Mouse (Mus musculus) neural tube, embryonic 15.5 days (tissue): ENCODE data around the gene Ubxn11. TPM values are rescaled to one million over a fixed set of nuclear protein-coding genes. Genes with fewer than 3 reads are reported as not detected.

Source experiments
- ATAC-seq: fragments of 200-750 bp; cut with Nextera tagmentation; 2 replicates; pipeline ENCODE4 v1.8.0; 2017; ENCODE audit warnings: mild to moderate bottlenecking, moderate TSS enrichment, moderate library complexity; ENCODE audit not compliant: low FRiP score
- H3K27ac ChIP-seq: fragments of 300-500 bp; sonication (generic); replicated peaks from 2 replicates; pipeline ENCODE4 v1.5.1; 2015; ENCODE audit warnings: mild to moderate bottlenecking, inconsistent platforms
- H3K27me3 ChIP-seq: fragments of 300-500 bp; sonication (generic); replicated peaks from 2 replicates; pipeline ENCODE4 v1.6.1; 2015; ENCODE audit warnings: inconsistent platforms
- H3K36me3 ChIP-seq: fragments of 300-500 bp; sonication (generic); 2 replicates; pipeline ENCODE4 v1.6.1; 2015; ENCODE audit warnings: inconsistent platforms
- H3K4me1 ChIP-seq: fragments of 300-500 bp; sonication (generic); 2 replicates; pipeline ENCODE4 v1.6.1; 2015; ENCODE audit warnings: inconsistent platforms
- H3K4me2 ChIP-seq: fragments of 300-500 bp; sonication (generic); 2 replicates; pipeline ENCODE4 v1.6.1; 2015; ENCODE audit warnings: inconsistent platforms, mild to moderate bottlenecking, moderate library complexity
- H3K4me3 ChIP-seq: fragments of 300-500 bp; sonication (generic); replicated peaks from 2 replicates; pipeline ENCODE4 v1.5.1; 2015; ENCODE audit warnings: mild to moderate bottlenecking, inconsistent platforms
- H3K9ac ChIP-seq: fragments of 300-500 bp; sonication (generic); replicated peaks from 2 replicates; pipeline ENCODE4 v1.6.1; 2015; ENCODE audit warnings: mild to moderate bottlenecking, inconsistent platforms
- H3K9me3 ChIP-seq: fragments of 300-500 bp; sonication (generic); replicated peaks from 2 replicates; pipeline ENCODE4 v1.6.1; 2016; ENCODE audit warnings: inconsistent platforms
- WGBS: fragments of 180-500 bp; shearing (Covaris S2); methylation state at CpG from one replicate; pipeline ENCODE4 v1.1.7; 2015; ENCODE audit warnings: mixed read lengths; 5-methylcytosine and 5-hydroxymethylcytosine counted together
- polyA plus RNA-seq: library from polyadenylated mRNA; unstranded; fragments of >200 nt; fragmentation: Nextera tagmentation; extraction: Ambion mirVana; gene quantifications from 2 replicates; pipeline ENCODE4 v1.2.1, GENCODE M21; 2015

Gene Ubxn11
- polyA plus RNA-seq, 1 experiment from 2014 or later = 19.4 TPM

GRCm38 (mm10) chr4:134092382-134093288 is 9.7 kb upstream of the Ubxn11 start:
- H3K4me2 ChIP-seq = no peak overlapping the region

GRCm38 (mm10) chr4:134094004-134094564 is 8.3 kb upstream of the Ubxn11 start:
- no peak overlapping the region for H3K27ac ChIP-seq
- H3K27me3 ChIP-seq = no peaks in the 10 kb centered on the region
- no peaks in the 10 kb centered on the region for H3K4me1 ChIP-seq
- no peak overlapping the region for H3K9ac ChIP-seq
- no peaks in the 10 kb centered on the region for H3K36me3 ChIP-seq
- H3K9me3 ChIP-seq = no peaks in the 10 kb centered on the region
- 89% methylated on average over 7 of the region's 7 CpGs for WGBS
- H3K4me3 ChIP-seq = no peak overlapping the region
- no peak overlapping the region for H3K4me2 ChIP-seq
- ATAC-seq = no peak

More at GRCm38 (mm10) chr4:134092382-134093288, 9.7 kb upstream of the Ubxn11 start:
- no peaks in the 10 kb centered on the region for H3K36me3 ChIP-seq
- no peaks in the 10 kb centered on the region for H3K27me3 ChIP-seq
- H3K9me3 ChIP-seq = no peaks in the 10 kb centered on the region
- WGBS = 75% methylated on average over 6 of the region's 6 CpGs
- no peak for ATAC-seq
- H3K9ac ChIP-seq = no peak overlapping the region
- H3K4me1 ChIP-seq = no peaks in the 10 kb centered on the region
- H3K27ac ChIP-seq = no peak overlapping the region
- no peak overlapping the region for H3K4me3 ChIP-seq

- Histone ChIP-seq H3K9ac (no peak within 1 kb of the TSS), H3K4me1 (no peaks in the 10 kb centered on the region), H3K27ac (no peak within 1 kb of the TSS), H3K4me3 (no peak within 1 kb of the TSS), H3K4me2 (no peak within 1 kb of the TSS), H3K9me3 (no peaks in the 10 kb centered on the region), H3K36me3 (no peaks in the 10 kb centered on the region), H3K27me3 (no peaks in the 10 kb centered on the region)
- 63% methylated on average over 3 of the region's 3 CpGs for WGBS
- no peak for ATAC-seq
Observed at GRCm38 (mm10) chr4:134094923-134095547, 7.3 kb upstream of the Ubxn11 start, which contains the start of gene Cd52. Cd52 (minus strand) TSS chr4:134095082.

GRCm38 (mm10) chr4:134096120-134096519 is 6.2 kb upstream of the Ubxn11 start:
- H3K4me2 ChIP-seq = no peak overlapping the region
- no peak for ATAC-seq
- WGBS = 88% methylated on average over 3 of the region's 3 CpGs
- no peaks in the 10 kb centered on the region for H3K27me3 ChIP-seq
- H3K36me3 ChIP-seq = no peaks in the 10 kb centered on the region
- H3K9ac ChIP-seq = no peak overlapping the region
- H3K4me1 ChIP-seq = no peaks in the 10 kb centered on the region
- H3K27ac ChIP-seq = no peak overlapping the region
- no peaks in the 10 kb centered on the region for H3K9me3 ChIP-seq
- H3K4me3 ChIP-seq = no peak overlapping the region

GRCm38 (mm10) chr4:134097015-134097608 is 5.3 kb upstream of the Ubxn11 start:
- H3K9ac ChIP-seq = no peak overlapping the region
- no peaks in the 10 kb centered on the region for H3K27me3 ChIP-seq
- no peaks in the 10 kb centered on the region for H3K9me3 ChIP-seq
- no peak overlapping the region for H3K27ac ChIP-seq
- no peak overlapping the region for H3K4me2 ChIP-seq
- 87% methylated on average over 5 of the region's 5 CpGs for WGBS
- H3K4me3 ChIP-seq = no peak overlapping the region
- H3K4me1 ChIP-seq = no peaks in the 10 kb centered on the region
- no peaks in the 10 kb centered on the region for H3K36me3 ChIP-seq
- ATAC-seq = no peak

- Histone ChIP-seq H3K4me1 (peaks cover 9% of the 10 kb centered on the region), H3K4me2 (no peak overlapping the region), H3K27ac (no peak overlapping the region), H3K36me3 (no peaks in the 10 kb centered on the region), H3K27me3 (no peaks in the 10 kb centered on the region), H3K9me3 (no peaks in the 10 kb centered on the region), H3K9ac (no peak overlapping the region), H3K4me3 (no peak overlapping the region)
- 78% methylated on average over 8 of the region's 8 CpGs for WGBS
- ATAC-seq = no peak
Observed at GRCm38 (mm10) chr4:134098628-134099027, 3.7 kb upstream of the Ubxn11 start.

GRCm38 (mm10) chr4:134100245-134100644 is 2.1 kb upstream of the Ubxn11 start:
- no peak overlapping the region for H3K4me3 ChIP-seq
- no peaks in the 10 kb centered on the region for H3K36me3 ChIP-seq
- no peak overlapping the region for H3K27ac ChIP-seq
- WGBS = 86% methylated on average over 4 of the region's 4 CpGs
- H3K27me3 ChIP-seq = no peaks in the 10 kb centered on the region
- H3K4me1 ChIP-seq = peaks cover 9% of the 10 kb centered on the region
- no peaks in the 10 kb centered on the region for H3K9me3 ChIP-seq
- H3K9ac ChIP-seq = no peak overlapping the region
- ATAC-seq = no peak
- no peak overlapping the region for H3K4me2 ChIP-seq

- no peaks in the 10 kb centered on the region for H3K9me3 ChIP-seq
- H3K9ac ChIP-seq = peak overlapping the region; percentile 77
- peaks cover 9% of the 10 kb centered on the region for H3K4me1 ChIP-seq
- 3% methylated on average over 21 of the region's 21 CpGs for WGBS
- no peaks in the 10 kb centered on the region for H3K27me3 ChIP-seq
- H3K36me3 ChIP-seq = no peaks in the 10 kb centered on the region
- peak; percentile 81 for ATAC-seq
- peak overlapping the region; percentile 74 for H3K4me2 ChIP-seq
- 0 out of 2 replicates have a peak overlapping the region, but pooled peaks have one; percentile 33 for H3K27ac ChIP-seq
- peak overlapping the region; percentile 91 for H3K4me3 ChIP-seq
Observed at GRCm38 (mm10) chr4:134102742-134103119, 361 bp downstream of the Ubxn11 start.

- Histone ChIP-seq H3K4me3 (no peak overlapping the region), H3K4me2 (no peak overlapping the region), H3K9me3 (no peaks in the 10 kb centered on the region), H3K9ac (no peak overlapping the region), H3K36me3 (no peaks in the 10 kb centered on the region), H3K27me3 (no peaks in the 10 kb centered on the region), H3K27ac (no peak overlapping the region), H3K4me1 (peaks cover 9% of the 10 kb centered on the region)
- no peak for ATAC-seq
- WGBS = 72% methylated on average over 7 of the region's 7 CpGs
Observed at GRCm38 (mm10) chr4:134106105-134106504, 3.7 kb downstream of the Ubxn11 start.

GRCm38 (mm10) chr4:134107730-134108129 is 5.4 kb downstream of the Ubxn11 start:
- Histone ChIP-seq H3K27me3 (no peaks in the 10 kb centered on the region), H3K9ac (no peak overlapping the region), H3K4me3 (no peak overlapping the region), H3K4me1 (peaks cover 8% of the 10 kb centered on the region), H3K36me3 (no peaks in the 10 kb centered on the region), H3K27ac (no peak overlapping the region), H3K4me2 (no peak overlapping the region), H3K9me3 (no peaks in the 10 kb centered on the region)
- no peak for ATAC-seq
- WGBS = 88% methylated on average over 7 of the region's 7 CpGs

GRCm38 (mm10) chr4:134108196-134108595 is 5.8 kb downstream of the Ubxn11 start:
- H3K4me2 ChIP-seq = no peak overlapping the region
- no peaks in the 10 kb centered on the region for H3K27me3 ChIP-seq
- no peak overlapping the region for H3K27ac ChIP-seq
- no peak overlapping the region for H3K9ac ChIP-seq
- no peaks in the 10 kb centered on the region for H3K9me3 ChIP-seq
- no peaks in the 10 kb centered on the region for H3K36me3 ChIP-seq
- peaks cover 5% of the 10 kb centered on the region for H3K4me1 ChIP-seq
- 60% methylated on average over 5 of the region's 5 CpGs for WGBS
- no peak overlapping the region for H3K4me3 ChIP-seq
- no peak for ATAC-seq
